ENCODE assay signal across 22 mouse cellular contexts in the genomic region with DNA sequence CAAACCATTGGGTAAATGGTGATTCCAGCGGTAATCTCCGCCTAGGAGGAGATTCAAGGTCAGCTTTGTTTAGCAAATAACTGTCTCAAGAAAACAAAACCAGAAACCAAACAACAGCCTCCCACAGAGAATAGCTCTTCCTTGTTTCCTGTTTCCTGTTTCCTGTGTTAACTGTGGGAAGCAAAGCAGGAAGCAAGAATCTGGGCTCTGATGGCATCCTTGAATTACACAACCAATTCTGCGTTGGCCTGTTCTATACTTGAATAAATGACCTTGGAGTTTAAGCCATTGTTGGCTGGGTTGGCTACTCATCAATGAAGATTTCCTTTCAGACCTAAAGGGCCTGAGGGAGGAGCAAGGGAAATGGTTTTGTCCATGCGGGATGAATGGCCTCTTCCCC.
"Had no signal": no experiment of that assay in that cellular context is flagged by ENCODE, and none has a peak within 500 bp of the region (broad histone marks: within the 10 kb centered on the region; RNA-seq: fewer than 3 reads in every experiment).

No protein-coding gene starts in this region.

- H3K4me1 ChIP-seq: heart, embryonic 12.5 days; hindbrain, embryonic 13.5 days; kidney, embryonic 15.5 days had no signal

- ATAC-seq: hindbrain, postnatal 0 days; intestine, postnatal 0 days; liver, embryonic 12.5 days had no signal

- H3K4me3 ChIP-seq: heart, embryonic 10.5 days; heart, embryonic 12.5 days; hindbrain, embryonic 13.5 days; hindbrain, embryonic 15.5 days; kidney, embryonic 15.5 days; limb, embryonic 13.5 days; limb, embryonic 15.5 days; liver, embryonic 12.5 days had no signal

- H3K36me3 ChIP-seq: heart, embryonic 10.5 days; heart, embryonic 12.5 days; hindbrain, embryonic 13.5 days; hindbrain, embryonic 15.5 days; kidney, embryonic 15.5 days; limb, embryonic 13.5 days; limb, embryonic 15.5 days; liver, embryonic 12.5 days had no signal

- H3K9me3 ChIP-seq: heart, embryonic 10.5 days; heart, embryonic 12.5 days; hindbrain, embryonic 13.5 days; hindbrain, embryonic 15.5 days; kidney, embryonic 15.5 days; limb, embryonic 13.5 days; limb, embryonic 15.5 days; liver, embryonic 12.5 days had no signal

- H3K27me3 ChIP-seq: heart, embryonic 12.5 days; hindbrain, embryonic 15.5 days; kidney, embryonic 15.5 days; limb, embryonic 13.5 days; limb, embryonic 15.5 days had no signal

- DNase-seq: gastrocnemius, postnatal 14 days; gastrocnemius, postnatal 36 days; heart, adult 18-20 months; heart, postnatal 10 days; kidney, adult 18-20 months; kidney, adult 9 months; kidney, postnatal 14 days; kidney, postnatal 36 days; layer of hippocampus, adult 9-11 months; layer of hippocampus, postnatal 36 days; left cerebral cortex, postnatal 4 days had no signal

- H3K27ac ChIP-seq: heart, embryonic 10.5 days; hindbrain, embryonic 13.5 days; hindbrain, embryonic 15.5 days; hindbrain, postnatal 0 days; kidney, embryonic 15.5 days; limb, embryonic 13.5 days; limb, embryonic 15.5 days; liver, embryonic 12.5 days; liver, embryonic 14.5 days had no signal

- H3K4me2 ChIP-seq: heart, embryonic 12.5 days; hindbrain, embryonic 13.5 days; hindbrain, embryonic 15.5 days; kidney, embryonic 15.5 days; limb, embryonic 13.5 days; limb, embryonic 15.5 days; liver, embryonic 12.5 days had no signal

- H3K9ac ChIP-seq: heart, embryonic 12.5 days; hindbrain, embryonic 13.5 days; hindbrain, embryonic 15.5 days; kidney, embryonic 15.5 days; limb, embryonic 13.5 days; limb, embryonic 15.5 days; liver, embryonic 12.5 days; liver, embryonic 14.5 days had no signal
